Mouse (Mus musculus) kidney, adult 2 months (tissue): ENCODE results near the gene Ebf4.

Experiments
- CTCF ChIP-seq: fragments of 200-500 bp; conservative IDR thresholded peaks from 2 replicates; pipeline ENCODE4 v1.5.1; 2011; ENCODE audit warnings: low read depth, mild to moderate bottlenecking, control low read depth, low read length, moderate library complexity, mixed read lengths; ENCODE audit not compliant: insufficient read depth, insufficient read length
- POLR2A ChIP-seq: fragments of 200-500 bp; IDR thresholded peaks from one replicate; pipeline ENCODE4 v1.6.1; 2011; ENCODE audit warnings: low read depth, low read length, control low read depth

GRCm38 (mm10) chr2:130296134-130296745 lies 1.3 kb downstream of the Ebf4 start:
- no peak for TF ChIP-seq CTCF
- TF ChIP-seq POLR2A = no peak
